Mouse (Mus musculus): ENCODE results near the gene St3gal6. TPM values are rescaled to one million over a fixed set of nuclear protein-coding genes. Genes with fewer than 3 reads are reported as not detected.

St3gal6 gene
- polyA plus RNA-seq, 1 experiment from 2014 or later: 16.8 TPM

GRCm38 (mm10) chr16:58476363-58476762 lies 47.7 kb downstream of the St3gal6 start:
- Histone ChIP-seq H3K4me1 (ENCODE audit: insufficient read depth) (peaks cover 11% of the 10 kb centered on the region; the same call in 1 of the 2 replicates), H3K9me3 (ENCODE audit: low read length) (no peaks in the 10 kb centered on the region), H3K4me3 (ENCODE audit: low read depth, low read length) (no peak overlapping the region), H3K4me2 (ENCODE audit: low read depth, low read length) (no peak overlapping the region), H3K27ac (ENCODE audit: low read depth) (no peak overlapping the region), H3K36me3 (replicated peaks; ENCODE audit: insufficient read depth, low read length) (peaks cover 11% of the 10 kb centered on the region; the same call in 1 of the 2 replicates), H3K27me3 (ENCODE audit: insufficient read depth, low read length) (no peaks in the 10 kb centered on the region), H3K9ac (replicated peaks) (no peak overlapping the region)
- no peak for TF ChIP-seq CTCF (IDR thresholded peaks at IDR 0.05; ENCODE audit: low read depth)
- no peak for TF ChIP-seq EP300 (IDR thresholded peaks at IDR 0.05; ENCODE audit: low read depth)
- ATAC-seq: peak; percentile 27; the same call in 1 of the 2 replicates
- DNase-seq: no peak
- WGBS (ENCODE audit: insufficient replicate concordance): 37% methylated on average over 2 of the region's 2 CpGs

GRCm38 (mm10) chr16:58475544-58476154 lies 48.4 kb downstream of the St3gal6 start:
- Histone ChIP-seq H3K36me3 (replicated peaks; ENCODE audit: insufficient read depth, low read length) (peaks cover 11% of the 10 kb centered on the region; the same call in 1 of the 2 replicates), H3K27me3 (ENCODE audit: insufficient read depth, low read length) (no peaks in the 10 kb centered on the region), H3K4me2 (ENCODE audit: low read depth, low read length) (no peak overlapping the region), H3K9ac (replicated peaks) (no peak overlapping the region), H3K9me3 (ENCODE audit: low read length) (no peaks in the 10 kb centered on the region), H3K4me3 (ENCODE audit: low read depth, low read length) (no peak overlapping the region), H3K4me1 (ENCODE audit: insufficient read depth) (peaks cover 8% of the 10 kb centered on the region; the same call in 1 of the 2 replicates), H3K27ac (ENCODE audit: low read depth) (no peak overlapping the region)
- no peak for DNase-seq
- 67% methylated on average over 3 of the region's 3 CpGs for WGBS (ENCODE audit: insufficient replicate concordance)
- ATAC-seq: no peak
- TF ChIP-seq CTCF (IDR thresholded peaks at IDR 0.05; ENCODE audit: low read depth): no peak
- TF ChIP-seq EP300 (IDR thresholded peaks at IDR 0.05; ENCODE audit: low read depth): no peak

GRCm38 (mm10) chr16:58474875-58475274 lies 49.2 kb downstream of the St3gal6 start:
- TF ChIP-seq EP300 (IDR thresholded peaks at IDR 0.05; ENCODE audit: low read depth): no peak
- TF ChIP-seq CTCF (IDR thresholded peaks at IDR 0.05; ENCODE audit: low read depth): no peak
- no peak for DNase-seq
- Histone ChIP-seq H3K9ac (replicated peaks) (no peak overlapping the region), H3K36me3 (replicated peaks; ENCODE audit: insufficient read depth, low read length) (peaks cover 11% of the 10 kb centered on the region; the same call in 1 of the 2 replicates), H3K4me1 (ENCODE audit: insufficient read depth) (peaks cover 7% of the 10 kb centered on the region; the same call in 1 of the 2 replicates), H3K4me2 (ENCODE audit: low read depth, low read length) (no peak overlapping the region), H3K27me3 (ENCODE audit: insufficient read depth, low read length) (no peaks in the 10 kb centered on the region), H3K27ac (ENCODE audit: low read depth) (no peak overlapping the region), H3K4me3 (ENCODE audit: low read depth, low read length) (no peak overlapping the region), H3K9me3 (ENCODE audit: low read length) (no peaks in the 10 kb centered on the region)
- 51% methylated on average over 3 of the region's 3 CpGs for WGBS (ENCODE audit: insufficient replicate concordance)
- ATAC-seq: no peak

- Histone ChIP-seq H3K4me2 (ENCODE audit: low read depth, low read length) (no peak overlapping the region), H3K9ac (replicated peaks) (no peak overlapping the region), H3K4me1 (ENCODE audit: insufficient read depth) (no peaks in the 10 kb centered on the region), H3K36me3 (replicated peaks; ENCODE audit: insufficient read depth, low read length) (peaks cover 26% of the 10 kb centered on the region; the same call in 1 of the 2 replicates), H3K9me3 (ENCODE audit: low read length) (no peaks in the 10 kb centered on the region), H3K4me3 (ENCODE audit: low read depth, low read length) (no peak overlapping the region), H3K27me3 (ENCODE audit: insufficient read depth, low read length) (no peaks in the 10 kb centered on the region), H3K27ac (ENCODE audit: low read depth) (no peak overlapping the region)
- DNase-seq: no peak
- TF ChIP-seq CTCF (IDR thresholded peaks at IDR 0.05; ENCODE audit: low read depth): no peak
- no peak for TF ChIP-seq EP300 (IDR thresholded peaks at IDR 0.05; ENCODE audit: low read depth)
- 46% methylated on average over 4 of the region's 4 CpGs for WGBS (ENCODE audit: insufficient replicate concordance)
- no peak for ATAC-seq
These were observed 53.2 kb downstream of the St3gal6 start for GRCm38 (mm10) chr16:58470841-58471240.

GRCm38 (mm10) chr16:58470061-58470460 lies 54.0 kb downstream of the St3gal6 start:
- DNase-seq: no peak
- H3K27me3 ChIP-seq (ENCODE audit: insufficient read depth, low read length): no peaks in the 10 kb centered on the region
- peaks cover 26% of the 10 kb centered on the region; the same call in 1 of the 2 replicates for H3K36me3 ChIP-seq (replicated peaks; ENCODE audit: insufficient read depth, low read length)
- no peak overlapping the region for H3K9ac ChIP-seq (replicated peaks)
- no peak overlapping the region for H3K4me2 ChIP-seq (ENCODE audit: low read depth, low read length)
- no peak overlapping the region for H3K27ac ChIP-seq (ENCODE audit: low read depth)
- ATAC-seq: no peak
- no peak overlapping the region for H3K4me3 ChIP-seq (ENCODE audit: low read depth, low read length)
- no peak for TF ChIP-seq CTCF (IDR thresholded peaks at IDR 0.05; ENCODE audit: low read depth)
- no peaks in the 10 kb centered on the region for H3K4me1 ChIP-seq (ENCODE audit: insufficient read depth)
- 88% methylated on average over 8 of the region's 8 CpGs for WGBS (ENCODE audit: insufficient replicate concordance)
- H3K9me3 ChIP-seq (ENCODE audit: low read length): no peaks in the 10 kb centered on the region

- WGBS (ENCODE audit: insufficient replicate concordance): 74% methylated on average over 9 of the region's 9 CpGs
- Histone ChIP-seq H3K27ac (ENCODE audit: low read depth) (no peak overlapping the region), H3K4me1 (ENCODE audit: insufficient read depth) (peaks cover 1% of the 10 kb centered on the region), H3K4me3 (ENCODE audit: low read depth, low read length) (no peak overlapping the region), H3K9me3 (ENCODE audit: low read length) (no peaks in the 10 kb centered on the region), H3K27me3 (ENCODE audit: insufficient read depth, low read length) (no peaks in the 10 kb centered on the region), H3K36me3 (replicated peaks; ENCODE audit: insufficient read depth, low read length) (peaks cover 21% of the 10 kb centered on the region), H3K4me2 (ENCODE audit: low read depth, low read length) (no peak overlapping the region), H3K9ac (replicated peaks) (no peak overlapping the region)
- no peak for TF ChIP-seq EP300 (IDR thresholded peaks at IDR 0.05; ENCODE audit: low read depth)
- ATAC-seq (no peak), DNase-seq (no peak)
These were observed 58.6 kb downstream of the St3gal6 start for GRCm38 (mm10) chr16:58465412-58465811.
